Mouse (Mus musculus): Measurements from ENCODE around the gene Gm20388.
"Not testable (repeated sequence)": the region's sequence is repeated elsewhere in the genome, so short reads cannot be mapped to it uniquely, and the experiment has no call there.

Gm20388 gene

GRCm38 (mm10) chr8:121642804-121643203, 1732.2 kb downstream of the Gm20388 start:
- DNase-seq (ENCODE audit: low spot score in 2 of 2) = no peak

- DNase-seq (ENCODE audit: low spot score in 2 of 2) = no peak
These were observed 1732.7 kb downstream of the Gm20388 start for GRCm38 (mm10) chr8:121643384-121643783.

- DNase-seq (ENCODE audit: low spot score in 2 of 2) = no peak
These were observed 1737.0 kb downstream of the Gm20388 start for GRCm38 (mm10) chr8:121647511-121648215.

GRCm38 (mm10) chr8:121648451-121648850, 1737.8 kb downstream of the Gm20388 start:
- no peak for DNase-seq (ENCODE audit: low spot score in 2 of 2)

- no peak for DNase-seq (ENCODE audit: low spot score in 2 of 2)
These were observed 1738.8 kb downstream of the Gm20388 start for GRCm38 (mm10) chr8:121649423-121649822.

GRCm38 (mm10) chr8:121649904-121650303, 1739.3 kb downstream of the Gm20388 start:
- DNase-seq (ENCODE audit: low spot score in 2 of 2) = no peak

- DNase-seq (ENCODE audit: low spot score in 2 of 2) = no peak
These were observed 1740.0 kb downstream of the Gm20388 start for GRCm38 (mm10) chr8:121650389-121651307.

- DNase-seq (ENCODE audit: low spot score in 2 of 2) = no peak
These were observed 1740.8 kb downstream of the Gm20388 start for GRCm38 (mm10) chr8:121651308-121651873.

- DNase-seq (ENCODE audit: low spot score in 2 of 2) = no peak
These were observed 1741.3 kb downstream of the Gm20388 start for GRCm38 (mm10) chr8:121651874-121652361.

GRCm38 (mm10) chr8:121652774-121653323, 1742.2 kb downstream of the Gm20388 start, which contains the start of gene Zcchc14:
TSS of gene Zcchc14 (minus strand) at chr8:121652901.
- DNase-seq (ENCODE audit: low spot score in 2 of 2) = peak; percentile 17 to 23

- DNase-seq (ENCODE audit: low spot score in 2 of 2) = no peak
These were observed 1742.8 kb downstream of the Gm20388 start for GRCm38 (mm10) chr8:121653340-121654019.

GRCm38 (mm10) chr8:121654131-121654530, 1743.5 kb downstream of the Gm20388 start:
- DNase-seq (ENCODE audit: low spot score in 2 of 2) = no peak

- no peak for DNase-seq (ENCODE audit: low spot score in 2 of 2)
These were observed 1744.4 kb downstream of the Gm20388 start for GRCm38 (mm10) chr8:121654966-121655494.

- no peak for DNase-seq (ENCODE audit: low spot score in 2 of 2)
These were observed 1750.0 kb downstream of the Gm20388 start for GRCm38 (mm10) chr8:121660602-121661001.

- no peak for DNase-seq (ENCODE audit: low spot score in 2 of 2)
These were observed 1751.2 kb downstream of the Gm20388 start for GRCm38 (mm10) chr8:121661631-121662357.

GRCm38 (mm10) chr8:121663101-121663500, 1752.5 kb downstream of the Gm20388 start:
- no peak for DNase-seq (ENCODE audit: low spot score in 2 of 2)

- no peak for DNase-seq (ENCODE audit: low spot score in 2 of 2)
These were observed 1754.7 kb downstream of the Gm20388 start for GRCm38 (mm10) chr8:121665329-121665728.

- DNase-seq (ENCODE audit: low spot score in 2 of 2) = not testable (repeated sequence)
These were observed 1757.4 kb downstream of the Gm20388 start for GRCm38 (mm10) chr8:121667936-121668500.

- DNase-seq (ENCODE audit: low spot score in 2 of 2) = no peak
These were observed 1757.9 kb downstream of the Gm20388 start for GRCm38 (mm10) chr8:121668553-121668952.

GRCm38 (mm10) chr8:121669208-121669607, 1758.6 kb downstream of the Gm20388 start:
- no peak for DNase-seq (ENCODE audit: low spot score in 2 of 2)
